Mouse (Mus musculus) liver, adult 2 months (tissue): ENCODE measurements around the gene Tbx15. TPM values are rescaled to one million over a fixed set of nuclear protein-coding genes. Genes with fewer than 3 reads are reported as not detected.

Experiments
- DNase-seq: peaks from one replicate; pipeline ENCODE4 v3.0.0-alpha.2; 2011; ENCODE audit warnings: low read depth, low spot score; ENCODE audit errors: extremely low read depth
- H3K27ac ChIP-seq: fragments of 200-500 bp; replicated peaks from 2 replicates; pipeline ENCODE4 v1.5.1; 2012; ENCODE audit warnings: low read depth, mild to moderate bottlenecking, control low read depth, inconsistent platforms, low read length; ENCODE audit not compliant: insufficient read depth
- H3K27me3 ChIP-seq: fragments of 200-500 bp; 2 replicates; pipeline ENCODE4 v1.6.1; 2012; ENCODE audit warnings: mild to moderate bottlenecking, moderate library complexity, low read length, inconsistent platforms; ENCODE audit not compliant: control insufficient read depth, insufficient read depth
- H3K36me3 ChIP-seq: fragments of 200-500 bp; 2 replicates; pipeline ENCODE4 v1.6.1; 2012; ENCODE audit warnings: low read length, inconsistent platforms; ENCODE audit not compliant: control insufficient read depth, insufficient read depth
- H3K4me1 ChIP-seq: fragments of 200-500 bp; 2 replicates; pipeline ENCODE4 v1.6.1; 2011; ENCODE audit warnings: low read length; ENCODE audit not compliant: control insufficient read depth, insufficient read depth
- H3K4me3 ChIP-seq: fragments of 200-500 bp; 2 replicates; pipeline ENCODE4 v1.5.1; 2011; ENCODE audit warnings: low read depth, mild to moderate bottlenecking, control low read depth, low read length, moderate library complexity; ENCODE audit not compliant: insufficient read depth
- H3K79me2 ChIP-seq: fragments of 200-500 bp; 2 replicates; pipeline ENCODE4 v1.6.1; 2012; ENCODE audit warnings: inconsistent platforms, mild to moderate bottlenecking, low read length, moderate library complexity; ENCODE audit not compliant: control insufficient read depth, insufficient read depth
- H3K9ac ChIP-seq: fragments of 200-500 bp; 2 replicates; pipeline ENCODE4 v1.6.1; 2012; ENCODE audit warnings: low read depth, mild to moderate bottlenecking, control low read depth, inconsistent platforms, low read length
- CTCF ChIP-seq: fragments of 200-500 bp; IDR thresholded peaks from 2 replicates; pipeline ENCODE4 v1.5.1; 2011; ENCODE audit warnings: low read depth, low read length, control low read depth
- POLR2A ChIP-seq: fragments of 200-500 bp; IDR thresholded peaks from 2 replicates; pipeline ENCODE4 v1.6.1; 2011; ENCODE audit warnings: low read length, control low read depth; ENCODE audit not compliant: insufficient read depth; ENCODE audit errors: extremely low read depth
- WGBS: fragments of 180-500 bp; shearing (Covaris S2); methylation state at CpG from one replicate; pipeline ENCODE4 v1.1.7; 2018; 5-methylcytosine and 5-hydroxymethylcytosine counted together
- polyA plus RNA-seq: library from polyadenylated mRNA; depleted of rRNA; stranded (reverse); fragments of >200 nt; gene quantifications from 2 replicates; pipeline ENCODE4 v1.2.3, GENCODE M21; 2012
- total RNA-seq: library from RNA; depleted of rRNA; stranded (reverse); fragments of >200 nt; gene quantifications from 2 replicates; pipeline ENCODE4 v1.2.3, GENCODE M21; 2014

The Tbx15 gene
- total and polyA plus RNA-seq, 2 experiments, result 0.04 to 0.09 TPM

DNA sequence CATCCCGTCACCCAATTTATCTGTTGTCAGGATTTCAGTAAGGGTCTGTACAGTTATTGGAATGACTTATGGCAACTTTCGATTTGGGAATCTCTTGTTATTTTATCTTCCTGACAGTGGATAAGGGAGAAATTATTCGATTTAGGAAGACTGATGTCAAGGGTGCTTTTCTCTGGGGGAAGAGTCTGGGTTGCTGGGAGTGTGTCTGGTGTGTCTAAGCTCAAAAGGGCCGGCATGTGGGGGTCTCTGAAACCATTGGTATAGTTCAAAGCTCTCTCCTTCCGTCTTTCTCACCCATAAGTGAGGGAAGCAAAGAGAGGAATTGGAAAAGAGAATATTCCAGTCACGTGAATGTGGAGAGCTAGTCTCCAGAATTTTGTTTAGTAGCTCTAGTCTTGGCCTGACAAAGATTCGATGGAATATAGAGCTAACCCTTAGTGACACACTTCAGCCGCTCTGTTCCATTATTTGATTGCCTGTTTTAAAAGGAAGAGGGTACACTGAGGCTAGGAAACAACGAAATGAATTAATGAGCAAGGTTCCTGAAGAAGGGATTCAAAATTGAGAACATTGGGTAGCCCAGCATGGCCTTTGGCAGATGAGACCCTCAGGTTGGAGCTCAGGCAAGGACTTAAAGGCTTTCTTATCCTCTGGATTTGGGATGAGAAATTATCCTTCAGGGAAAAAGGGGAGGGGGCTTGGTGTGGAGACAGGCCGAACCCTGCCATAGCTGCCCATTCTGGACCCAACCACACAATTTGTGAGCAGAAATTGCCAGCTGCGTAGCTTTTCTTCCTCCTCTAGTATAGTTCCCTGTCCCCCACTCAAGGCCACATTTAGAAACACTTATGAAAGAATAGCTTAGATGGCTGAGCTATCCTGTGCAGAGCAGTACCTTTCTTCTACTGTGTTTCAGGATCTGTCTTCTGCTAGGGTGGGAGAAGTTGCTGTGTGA lies 15.5 kb downstream of the Tbx15 start:
- Histone ChIP-seq H3K36me3 (no peaks in the 10 kb centered on the region), H3K4me1 (0 out of 2 replicates have a peak, but pooled peaks cover 3% of the 10 kb centered on the region), H3K4me3 (no peak overlapping the region), H3K27me3 (peaks cover 51% of the 10 kb centered on the region), H3K27ac (no peak overlapping the region), H3K9ac (no peak overlapping the region), H3K79me2 (no peaks in the 10 kb centered on the region)
- WGBS, result 16% methylated on average over 11 of the region's 11 CpGs
- DNase-seq, result no peak
- no peak for TF ChIP-seq POLR2A
- TF ChIP-seq CTCF, result no peak

DNA sequence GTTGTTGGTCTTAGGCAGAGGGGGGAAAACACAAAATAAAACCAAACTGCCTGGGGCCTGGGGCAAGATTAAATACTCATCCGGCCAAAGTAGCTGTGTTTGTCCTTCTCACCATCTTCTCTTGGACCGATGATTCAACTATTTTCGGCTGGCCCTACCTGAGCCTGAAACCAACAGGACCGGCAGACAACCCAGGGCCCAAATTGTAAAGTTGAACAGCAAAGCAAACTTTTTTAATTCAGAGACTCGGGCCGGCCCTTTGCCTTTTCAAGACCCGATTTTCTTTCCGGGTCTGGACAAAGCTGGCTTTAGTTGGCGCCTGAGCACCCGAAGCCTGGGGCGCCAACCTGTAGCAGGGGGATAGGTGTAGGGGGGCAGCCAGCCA lies 16.2 kb downstream of the Tbx15 start:
- H3K27me3 ChIP-seq, result peaks cover 49% of the 10 kb centered on the region
- TF ChIP-seq POLR2A, result no peak
- TF ChIP-seq CTCF, result no peak
- H3K9ac ChIP-seq, result no peak overlapping the region
- H3K27ac ChIP-seq, result no peak overlapping the region
- no peak overlapping the region for H3K4me3 ChIP-seq
- no peak for DNase-seq
- H3K4me1 ChIP-seq, result 0 out of 2 replicates have a peak, but pooled peaks cover 3% of the 10 kb centered on the region
- no peaks in the 10 kb centered on the region for H3K79me2 ChIP-seq
- no peaks in the 10 kb centered on the region for H3K36me3 ChIP-seq
- 8% methylated on average over 11 of the region's 11 CpGs for WGBS

DNA sequence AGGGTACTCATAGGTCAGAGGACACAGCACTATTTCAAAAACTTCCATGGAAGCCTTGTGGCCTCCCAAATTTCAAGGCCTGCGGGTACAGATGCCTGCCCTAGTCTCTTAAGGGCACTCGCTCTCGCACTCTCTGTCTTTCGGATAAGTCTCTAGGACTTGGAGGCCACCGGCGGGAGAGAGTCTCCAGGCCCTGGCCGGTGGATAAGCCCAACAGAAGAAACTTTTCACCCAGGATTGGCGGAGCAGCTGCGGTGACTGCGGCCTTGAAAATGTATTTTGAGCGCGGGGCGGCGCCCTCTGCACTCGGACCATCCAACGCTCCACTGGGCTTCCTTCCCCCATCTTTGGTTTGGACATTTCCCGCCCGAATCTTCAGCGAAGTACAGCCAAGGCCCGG lies 16.6 kb downstream of the Tbx15 start:
- Histone ChIP-seq H3K4me3 (no peak overlapping the region), H3K4me1 (0 out of 2 replicates have a peak, but pooled peaks cover 3% of the 10 kb centered on the region), H3K9ac (no peak overlapping the region), H3K36me3 (no peaks in the 10 kb centered on the region), H3K79me2 (no peaks in the 10 kb centered on the region), H3K27me3 (peaks cover 52% of the 10 kb centered on the region), H3K27ac (no peak overlapping the region)
- 6% methylated on average over 20 of the region's 20 CpGs for WGBS
- TF ChIP-seq CTCF (no peak), POLR2A (no peak)
- no peak for DNase-seq

DNA sequence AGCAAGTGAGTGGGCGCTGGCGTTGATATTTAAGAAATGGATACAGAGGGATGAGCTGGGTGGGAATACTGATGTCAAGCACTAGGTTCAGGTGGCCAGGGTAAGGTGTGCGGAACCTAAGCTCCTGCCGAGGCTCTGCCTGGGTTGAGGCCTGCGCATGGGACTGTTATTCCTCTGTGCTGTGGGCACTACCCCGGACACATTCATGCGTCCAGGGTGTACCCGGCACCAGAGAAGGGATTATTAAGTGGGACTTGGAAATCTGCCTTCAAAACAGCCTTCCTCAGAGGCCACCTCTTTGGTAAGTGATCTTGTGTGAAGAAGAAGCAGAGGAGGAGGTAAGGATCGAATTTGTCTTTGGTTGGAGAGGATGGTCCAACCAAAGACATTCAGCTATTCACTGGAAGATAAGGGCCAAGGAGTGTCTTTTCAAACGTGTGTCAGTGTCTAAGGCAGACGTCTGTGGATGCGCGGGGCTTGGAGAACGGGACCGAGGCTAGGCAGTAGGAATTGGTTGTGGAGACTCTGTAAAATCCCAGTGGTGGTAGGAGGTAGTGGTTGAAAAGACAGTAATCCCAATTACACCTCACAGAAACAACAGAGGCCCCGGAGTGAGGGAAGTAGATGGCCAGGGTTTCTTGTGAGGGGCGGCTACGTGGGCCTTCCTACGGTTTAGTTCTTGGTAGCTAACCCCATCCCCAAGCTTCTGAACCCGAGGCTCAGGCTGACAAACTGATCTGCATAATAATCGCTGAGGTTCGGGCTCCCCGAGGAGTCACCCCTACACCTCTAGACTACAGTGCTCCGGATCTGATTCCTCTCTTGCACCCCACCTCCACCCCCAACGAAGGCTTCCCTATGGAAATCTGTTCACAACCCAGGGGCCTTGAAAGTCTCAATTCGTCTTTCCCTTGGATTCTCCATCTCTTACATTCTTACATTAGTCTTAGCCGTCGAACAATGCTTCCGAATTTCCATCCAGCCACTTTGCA lies 17.7 kb downstream of the Tbx15 start:
- Histone ChIP-seq H3K27ac (no peak overlapping the region), H3K4me1 (0 out of 2 replicates have a peak, but pooled peaks cover 3% of the 10 kb centered on the region), H3K27me3 (peaks cover 53% of the 10 kb centered on the region), H3K36me3 (no peaks in the 10 kb centered on the region), H3K79me2 (no peaks in the 10 kb centered on the region), H3K4me3 (no peak overlapping the region), H3K9ac (no peak overlapping the region)
- WGBS, result 8% methylated on average over 29 of the region's 29 CpGs
- no peak for TF ChIP-seq POLR2A
- no peak for TF ChIP-seq CTCF
- DNase-seq, result no peak

DNA sequence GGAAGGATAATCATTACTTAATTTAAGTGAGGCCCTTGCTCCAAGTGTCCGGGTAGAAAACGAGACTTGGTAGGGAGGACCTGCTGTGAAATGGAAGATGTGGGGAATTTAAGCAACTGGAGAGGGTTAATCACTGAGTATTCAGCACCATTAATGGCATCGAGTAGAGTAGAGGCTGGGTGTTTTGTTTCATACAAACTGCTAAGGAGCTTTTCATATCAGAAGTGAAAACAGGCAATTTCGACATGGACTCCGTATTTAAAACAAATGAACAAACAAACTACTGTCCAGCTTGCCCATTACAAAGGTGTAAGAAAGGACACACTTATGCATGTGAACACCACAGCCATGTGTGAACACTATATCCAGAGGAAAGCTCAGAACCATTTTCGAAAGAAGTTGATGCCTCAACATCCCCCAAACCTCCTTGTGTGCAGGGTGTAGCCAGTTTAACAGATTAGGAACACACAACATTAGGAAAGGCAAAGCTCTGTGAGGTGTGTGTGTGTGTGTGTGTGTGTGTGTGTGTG lies 19.6 kb downstream of the Tbx15 start:
- peaks cover 40% of the 10 kb centered on the region for H3K27me3 ChIP-seq
- TF ChIP-seq POLR2A, result no peak
- TF ChIP-seq CTCF, result no peak
- H3K27ac ChIP-seq, result no peak overlapping the region
- H3K4me1 ChIP-seq, result no peaks in the 10 kb centered on the region
- no peaks in the 10 kb centered on the region for H3K36me3 ChIP-seq
- H3K79me2 ChIP-seq, result no peaks in the 10 kb centered on the region
- WGBS, result 14% methylated on average over 6 of the region's 6 CpGs
- DNase-seq, result no peak
- no peak overlapping the region for H3K9ac ChIP-seq
- H3K4me3 ChIP-seq, result no peak overlapping the region
